Mouse (Mus musculus) adrenal gland (tissue): ENCODE measurements around the gene Cacna1i.

Experiments
- intact Hi-C: fragments of 180-260 bp; cut with DNase I; formaldehyde crosslinking; loops from one replicate; pipeline ENCODE4 v1.15.1; 2025

Gene Cacna1i

DNA sequence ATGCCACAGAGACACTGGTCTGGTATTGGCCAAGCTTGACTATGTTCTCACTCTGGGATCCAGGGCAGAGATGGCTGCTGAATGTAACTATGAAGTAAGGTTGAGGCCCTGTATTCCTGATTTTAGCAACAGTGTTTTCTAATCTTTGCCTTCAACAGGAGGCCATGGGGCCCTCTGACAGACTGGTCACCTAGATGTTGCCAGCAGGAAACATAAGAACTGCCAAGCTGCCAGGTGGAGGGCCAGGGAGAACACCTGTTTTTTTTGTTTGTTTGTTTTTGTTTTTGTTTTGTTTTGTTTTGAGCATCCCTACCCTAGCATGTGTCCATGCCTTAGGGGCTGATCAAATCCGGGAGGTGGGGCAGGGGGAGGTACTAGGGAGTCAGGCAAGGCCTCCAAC lies 112.4 kb downstream of the Cacna1i start:
- intact Hi-C loops = no loop called here

GRCm38 (mm10) chr15:80401387-80401898 lies 114.4 kb downstream of the Cacna1i start:
- intact Hi-C loops = loop anchor here (10.0 kb wide), 1 partner anchor 263 kb away; no protein-coding TSS in a partner anchor

- intact Hi-C loops = loop anchor here (10.0 kb wide), 1 partner anchor 263 kb away; no protein-coding TSS in a partner anchor
These were observed 114.9 kb downstream of the Cacna1i start for GRCm38 (mm10) chr15:80401980-80402379.

DNA sequence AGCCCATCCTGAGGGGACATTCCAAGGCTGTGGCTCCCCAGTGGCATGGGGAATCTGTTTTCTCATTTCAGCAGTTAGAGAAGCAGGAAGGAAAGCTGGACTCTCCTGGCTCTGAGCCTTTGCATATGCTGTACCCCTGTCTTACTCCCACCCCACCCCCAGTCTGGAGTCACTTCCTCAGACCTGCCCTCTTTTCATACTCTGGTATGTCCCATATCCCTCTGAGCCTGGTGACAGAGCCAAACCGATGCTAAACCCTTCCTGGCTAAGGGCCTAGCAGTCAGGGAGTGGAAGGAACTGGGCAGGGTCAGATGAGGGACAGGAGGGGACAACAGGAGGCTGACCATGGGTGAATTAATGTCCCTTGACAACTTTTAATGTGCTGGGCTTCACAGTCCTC lies 120.8 kb downstream of the Cacna1i start:
- intact Hi-C loops = loop anchor here (10.0 kb wide), 1 partner anchor 257 kb away; no protein-coding TSS in a partner anchor

DNA sequence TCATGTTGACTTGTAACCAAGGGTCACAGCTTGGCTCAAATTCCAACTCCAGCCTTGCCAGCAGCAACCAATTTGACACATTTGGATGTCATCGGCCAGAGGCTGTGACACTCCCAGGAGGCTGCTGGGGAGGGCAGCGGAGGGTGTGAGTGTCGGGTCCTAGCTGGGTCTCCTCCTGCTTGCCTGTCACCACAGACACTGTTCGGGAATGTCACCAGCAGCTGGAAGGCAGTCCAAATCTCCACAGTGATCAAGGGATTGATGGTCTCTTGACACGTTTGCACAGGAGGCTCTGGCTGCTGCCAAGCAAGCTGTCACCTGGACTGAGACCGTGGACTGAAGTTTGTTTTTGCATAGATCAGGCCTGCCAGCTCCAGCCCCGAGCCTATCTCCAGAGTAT lies 123.6 kb downstream of the Cacna1i start:
- intact Hi-C loops = no loop called here

DNA sequence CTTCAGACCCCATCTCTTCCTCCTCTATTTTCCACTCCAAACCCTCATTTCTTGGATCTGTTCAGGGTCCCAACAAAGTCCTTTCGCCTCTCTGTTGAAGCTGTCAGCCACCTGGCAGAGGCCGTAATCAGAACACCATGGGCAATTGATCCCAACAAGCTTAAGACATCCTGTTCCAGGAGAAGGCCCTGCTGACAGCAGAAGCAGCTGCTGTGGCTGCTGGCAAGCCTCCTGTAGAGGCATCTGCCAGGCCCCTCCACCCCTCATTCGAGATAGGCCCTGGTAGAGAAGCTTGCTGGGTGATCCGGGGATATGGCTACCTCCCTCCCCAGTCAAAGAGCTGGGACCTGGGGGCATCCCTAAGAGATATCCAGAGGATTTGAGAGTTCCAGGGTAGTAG lies 126.0 kb downstream of the Cacna1i start:
- intact Hi-C loops = no loop called here

GRCm38 (mm10) chr15:80413988-80414721 lies 127.1 kb downstream of the Cacna1i start:
- intact Hi-C loops = no loop called here

DNA sequence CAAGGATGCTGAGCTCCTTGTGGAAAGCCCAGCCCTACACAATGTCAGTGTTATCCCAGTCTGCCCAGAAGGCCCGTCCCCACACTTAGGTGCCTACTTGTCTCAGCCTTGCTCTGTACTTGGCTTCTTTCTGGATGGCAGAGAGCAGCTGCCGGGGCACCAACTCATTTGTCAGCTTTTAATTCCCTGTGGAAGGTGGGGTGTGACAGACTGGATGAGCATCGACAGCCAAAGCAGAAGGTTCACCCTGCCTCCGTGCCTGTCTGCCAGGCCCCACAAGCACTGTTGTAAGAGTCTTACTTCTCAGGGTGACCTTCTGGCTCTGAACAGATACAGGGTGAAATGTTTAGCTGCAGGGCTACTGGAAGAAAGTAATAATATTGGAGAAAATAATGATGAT lies 128.1 kb downstream of the Cacna1i start:
- intact Hi-C loops = no loop called here

- intact Hi-C loops = no loop called here
These were observed 130.0 kb downstream of the Cacna1i start for GRCm38 (mm10) chr15:80417066-80417465.

- intact Hi-C loops = no loop called here
These were observed 131.1 kb downstream of the Cacna1i start for GRCm38 (mm10) chr15:80418146-80418545.

GRCm38 (mm10) chr15:80430324-80430723 lies 143.3 kb downstream of the Cacna1i start:
- intact Hi-C loops = no loop called here

DNA sequence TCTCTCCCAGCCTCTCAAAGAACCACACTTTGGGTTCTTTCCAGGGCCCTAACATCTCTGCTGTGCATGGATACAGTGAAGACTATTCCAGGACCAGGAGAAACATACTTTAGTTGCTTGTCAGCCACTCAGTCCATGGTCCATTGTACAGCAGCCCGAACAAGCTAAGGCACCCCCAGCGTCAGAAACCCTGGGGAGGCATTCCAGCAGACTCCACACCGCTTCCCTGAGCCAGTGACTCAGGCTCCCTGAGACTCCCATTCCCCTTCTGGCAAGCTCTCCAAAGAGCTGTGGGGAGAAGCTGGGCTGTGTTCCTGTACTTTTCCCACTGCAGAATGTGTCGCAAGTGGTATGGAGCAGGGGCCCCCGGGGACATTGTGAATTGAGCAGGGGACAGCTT lies 149.9 kb downstream of the Cacna1i start:
- intact Hi-C loops = no loop called here

- intact Hi-C loops = no loop called here
These were observed 151.0 kb downstream of the Cacna1i start for GRCm38 (mm10) chr15:80437996-80438395.

DNA sequence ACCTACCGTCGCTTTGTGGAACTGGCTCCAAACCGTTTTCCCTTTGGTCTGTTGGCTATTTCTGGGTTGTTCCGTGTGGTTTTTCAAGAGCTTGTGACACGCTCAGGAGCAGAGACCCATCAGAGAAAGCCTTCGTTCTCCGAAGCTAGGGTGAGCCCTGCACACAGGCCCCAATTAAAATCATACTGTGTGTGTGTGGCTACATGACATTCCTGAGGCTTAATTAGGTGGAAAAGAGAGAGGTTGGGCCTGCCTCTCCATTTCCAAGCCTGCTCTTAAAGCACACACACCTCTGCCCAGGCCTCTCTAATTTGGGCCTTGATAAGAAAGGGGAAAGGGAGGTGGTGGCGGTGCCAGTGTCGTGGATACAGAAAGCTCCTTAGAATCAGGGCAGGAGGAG lies 151.4 kb downstream of the Cacna1i start:
- intact Hi-C loops = no loop called here

- intact Hi-C loops = no loop called here
These were observed 153.2 kb downstream of the Cacna1i start for GRCm38 (mm10) chr15:80440195-80440594.

DNA sequence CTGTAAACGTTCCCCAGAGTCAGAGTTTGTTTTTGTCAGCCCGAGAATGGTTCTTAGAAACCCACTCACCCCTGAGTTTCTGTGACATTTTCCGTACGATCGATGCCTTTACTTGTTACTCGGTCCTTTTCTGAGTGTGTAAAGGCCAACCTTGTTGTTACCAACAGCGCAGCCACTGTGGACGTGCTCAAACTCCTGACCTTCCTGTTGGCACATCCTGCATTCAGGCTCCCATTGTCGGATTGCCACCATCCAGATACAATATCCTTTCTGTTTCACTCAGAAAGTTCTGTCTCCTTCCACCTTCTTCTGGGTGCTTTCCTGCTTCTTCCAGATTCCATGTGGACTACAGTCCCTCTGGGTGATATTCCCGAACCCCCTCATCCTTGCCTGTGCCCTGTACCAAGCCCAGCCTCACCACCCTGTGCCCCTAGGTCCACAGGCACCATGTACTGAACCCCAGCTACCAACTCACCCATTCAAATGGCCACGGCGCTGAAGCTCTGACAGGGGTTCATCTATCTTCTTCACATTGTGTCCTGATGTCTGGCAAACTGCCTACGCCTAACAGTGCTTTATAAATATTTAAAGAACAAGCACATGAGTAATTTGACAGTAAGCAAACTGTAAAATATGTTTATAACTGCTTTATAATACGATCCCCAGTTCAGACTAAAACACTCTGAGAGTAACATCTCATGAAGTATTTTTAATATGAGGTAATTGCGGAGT lies 159.1 kb downstream of the Cacna1i start:
- intact Hi-C loops = no loop called here
